Mouse (Mus musculus): ENCODE measurements around the gene 1700012B07Rik. TPM values are rescaled to one million over a fixed set of nuclear protein-coding genes. Genes with fewer than 3 reads are reported as not detected.

1700012B07Rik gene
- total RNA-seq, 1 experiment from 2014 or later = not detected

GRCm38 (mm10) chr11:109857086-109857485, 29.2 kb upstream of the 1700012B07Rik start:
- no peak for ATAC-seq (replicated peaks in 1 of 2; ENCODE audit: insufficient read depth in 1 of 2, low FRiP score in 2 of 2, low TSS enrichment in 1 of 2, low read depth in 1 of 2, poor library complexity in 2 of 2, severe bottlenecking in 2 of 2)

GRCm38 (mm10) chr11:109854056-109854455, 26.2 kb upstream of the 1700012B07Rik start:
- no peak for ATAC-seq (replicated peaks in 1 of 2; ENCODE audit: insufficient read depth in 1 of 2, low FRiP score in 2 of 2, low TSS enrichment in 1 of 2, low read depth in 1 of 2, poor library complexity in 2 of 2, severe bottlenecking in 2 of 2)

- no peak for ATAC-seq (replicated peaks in 1 of 2; ENCODE audit: insufficient read depth in 1 of 2, low FRiP score in 2 of 2, low TSS enrichment in 1 of 2, low read depth in 1 of 2, poor library complexity in 2 of 2, severe bottlenecking in 2 of 2)
These were observed 25.6 kb upstream of the 1700012B07Rik start for GRCm38 (mm10) chr11:109853228-109853966.

- ATAC-seq (replicated peaks in 1 of 2; ENCODE audit: insufficient read depth in 1 of 2, low FRiP score in 2 of 2, low TSS enrichment in 1 of 2, low read depth in 1 of 2, poor library complexity in 2 of 2, severe bottlenecking in 2 of 2) = no peak
These were observed 24.1 kb upstream of the 1700012B07Rik start for GRCm38 (mm10) chr11:109851996-109852395.

GRCm38 (mm10) chr11:109846343-109846742, 18.5 kb upstream of the 1700012B07Rik start:
- no peak for ATAC-seq (replicated peaks in 1 of 2; ENCODE audit: insufficient read depth in 1 of 2, low FRiP score in 2 of 2, low TSS enrichment in 1 of 2, low read depth in 1 of 2, poor library complexity in 2 of 2, severe bottlenecking in 2 of 2)

GRCm38 (mm10) chr11:109845601-109846000, 17.8 kb upstream of the 1700012B07Rik start:
- no peak for ATAC-seq (replicated peaks in 1 of 2; ENCODE audit: insufficient read depth in 1 of 2, low FRiP score in 2 of 2, low TSS enrichment in 1 of 2, low read depth in 1 of 2, poor library complexity in 2 of 2, severe bottlenecking in 2 of 2)

- no peak for ATAC-seq (replicated peaks in 1 of 2; ENCODE audit: insufficient read depth in 1 of 2, low FRiP score in 2 of 2, low TSS enrichment in 1 of 2, low read depth in 1 of 2, poor library complexity in 2 of 2, severe bottlenecking in 2 of 2)
These were observed 16.6 kb upstream of the 1700012B07Rik start for GRCm38 (mm10) chr11:109844466-109844865.

GRCm38 (mm10) chr11:109830368-109830767, 2.5 kb upstream of the 1700012B07Rik start:
- no peak for ATAC-seq (replicated peaks in 1 of 2; ENCODE audit: insufficient read depth in 1 of 2, low FRiP score in 2 of 2, low TSS enrichment in 1 of 2, low read depth in 1 of 2, poor library complexity in 2 of 2, severe bottlenecking in 2 of 2)

- no peak for ATAC-seq (replicated peaks in 1 of 2; ENCODE audit: insufficient read depth in 1 of 2, low FRiP score in 2 of 2, low TSS enrichment in 1 of 2, low read depth in 1 of 2, poor library complexity in 2 of 2, severe bottlenecking in 2 of 2)
These were observed 5.6 kb downstream of the 1700012B07Rik start for GRCm38 (mm10) chr11:109822280-109822679.

- ATAC-seq (replicated peaks in 1 of 2; ENCODE audit: insufficient read depth in 1 of 2, low FRiP score in 2 of 2, low TSS enrichment in 1 of 2, low read depth in 1 of 2, poor library complexity in 2 of 2, severe bottlenecking in 2 of 2) = no peak
These were observed 10.4 kb downstream of the 1700012B07Rik start for GRCm38 (mm10) chr11:109817405-109817804.

GRCm38 (mm10) chr11:109816911-109817310, 10.9 kb downstream of the 1700012B07Rik start:
- no peak for ATAC-seq (replicated peaks in 1 of 2; ENCODE audit: insufficient read depth in 1 of 2, low FRiP score in 2 of 2, low TSS enrichment in 1 of 2, low read depth in 1 of 2, poor library complexity in 2 of 2, severe bottlenecking in 2 of 2)

GRCm38 (mm10) chr11:109811721-109812120, 16.1 kb downstream of the 1700012B07Rik start:
- ATAC-seq (replicated peaks in 1 of 2; ENCODE audit: insufficient read depth in 1 of 2, low FRiP score in 2 of 2, low TSS enrichment in 1 of 2, low read depth in 1 of 2, poor library complexity in 2 of 2, severe bottlenecking in 2 of 2) = no peak

GRCm38 (mm10) chr11:109809175-109809855, 18.5 kb downstream of the 1700012B07Rik start:
- ATAC-seq (replicated peaks in 1 of 2; ENCODE audit: insufficient read depth in 1 of 2, low FRiP score in 2 of 2, low TSS enrichment in 1 of 2, low read depth in 1 of 2, poor library complexity in 2 of 2, severe bottlenecking in 2 of 2) = no peak

- no peak for ATAC-seq (replicated peaks in 1 of 2; ENCODE audit: insufficient read depth in 1 of 2, low FRiP score in 2 of 2, low TSS enrichment in 1 of 2, low read depth in 1 of 2, poor library complexity in 2 of 2, severe bottlenecking in 2 of 2)
These were observed 26.3 kb downstream of the 1700012B07Rik start for GRCm38 (mm10) chr11:109801515-109801914.

GRCm38 (mm10) chr11:109797531-109797930, 30.3 kb downstream of the 1700012B07Rik start:
- no peak for ATAC-seq (replicated peaks in 1 of 2; ENCODE audit: insufficient read depth in 1 of 2, low FRiP score in 2 of 2, low TSS enrichment in 1 of 2, low read depth in 1 of 2, poor library complexity in 2 of 2, severe bottlenecking in 2 of 2)

- ATAC-seq (replicated peaks in 1 of 2; ENCODE audit: insufficient read depth in 1 of 2, low FRiP score in 2 of 2, low TSS enrichment in 1 of 2, low read depth in 1 of 2, poor library complexity in 2 of 2, severe bottlenecking in 2 of 2) = peak; percentile 64 to 69
These were observed 32.3 kb downstream of the 1700012B07Rik start for GRCm38 (mm10) chr11:109795536-109795935.

GRCm38 (mm10) chr11:109793578-109793977, 34.3 kb downstream of the 1700012B07Rik start:
- peak in 1 of 2 experiments; percentile 22; a peak in 2 of 4 replicates for ATAC-seq (replicated peaks in 1 of 2; ENCODE audit: insufficient read depth in 1 of 2, low FRiP score in 2 of 2, low TSS enrichment in 1 of 2, low read depth in 1 of 2, poor library complexity in 2 of 2, severe bottlenecking in 2 of 2)

- no peak for ATAC-seq (replicated peaks in 1 of 2; ENCODE audit: insufficient read depth in 1 of 2, low FRiP score in 2 of 2, low TSS enrichment in 1 of 2, low read depth in 1 of 2, poor library complexity in 2 of 2, severe bottlenecking in 2 of 2)
These were observed 35.3 kb downstream of the 1700012B07Rik start for GRCm38 (mm10) chr11:109792401-109792997.
